Mouse (Mus musculus): ENCODE measurements around the gene Surf4.

Gene Surf4

DNA sequence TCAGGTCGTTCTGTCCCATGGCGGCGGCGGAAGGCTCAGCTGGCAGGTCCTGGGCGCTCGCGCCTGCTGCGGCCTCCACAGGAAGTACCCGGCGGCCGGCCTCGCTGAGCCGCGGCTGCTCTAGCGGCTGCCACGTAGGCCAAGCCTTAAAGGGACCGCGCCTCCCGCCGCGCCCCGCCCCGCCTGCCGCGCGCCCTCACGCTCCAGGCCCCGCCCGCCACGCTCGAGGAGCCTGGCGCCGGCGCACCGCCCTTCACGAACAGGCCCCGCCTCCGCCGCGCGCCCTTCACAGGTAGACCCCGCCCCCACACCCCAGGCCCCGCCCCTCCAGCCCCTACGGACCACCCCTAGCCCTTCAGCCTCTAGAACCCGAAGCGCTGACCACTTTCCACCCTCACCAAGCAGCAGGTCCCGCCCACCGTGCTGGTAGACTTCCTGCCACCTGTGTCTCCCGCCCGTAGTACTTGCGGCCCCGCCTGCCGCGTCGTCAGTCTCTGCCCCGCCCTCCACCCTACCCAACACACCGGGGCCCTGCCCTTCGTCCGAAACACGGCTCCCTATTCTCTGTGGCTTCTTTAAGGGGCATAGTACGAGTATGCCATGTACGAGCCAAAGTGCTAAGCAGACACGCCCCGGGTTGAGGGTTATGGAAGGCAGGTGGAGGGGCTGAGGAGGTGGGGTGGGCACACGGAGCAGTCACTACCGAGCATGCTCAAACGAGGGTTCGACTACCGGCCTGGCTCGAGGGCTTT lies at the start of gene Surf4, which contains the start of gene Stkld1:
Gene Surf4 (minus strand): TSS at position 625 of the 752 bp plus-strand sequence.
Gene Stkld1 (plus strand): TSS at position 744 of the 752 bp plus-strand sequence.
- peak; percentile 98 for DNase-seq (ENCODE audit: low spot score)

DNA sequence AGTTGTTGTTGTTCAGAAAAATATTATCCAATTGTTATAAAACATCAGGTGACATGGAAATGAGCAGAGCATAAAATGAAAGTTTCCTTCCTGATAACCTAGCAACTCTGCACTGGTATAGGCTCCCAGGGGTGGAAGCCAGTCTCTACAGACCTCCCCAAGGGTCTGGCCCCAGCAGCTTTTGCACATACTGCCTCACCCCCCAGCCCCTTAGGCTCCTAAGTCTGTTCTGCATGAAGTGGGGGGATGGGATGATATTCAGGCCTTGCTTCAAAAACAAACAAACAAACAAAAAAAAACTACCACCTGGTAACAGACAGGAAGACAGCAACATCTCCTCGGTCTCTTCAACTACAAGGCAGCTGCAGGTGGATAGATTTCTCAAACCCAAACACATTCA lies 46.6 kb upstream of the Surf4 start:
- DNase-seq (ENCODE audit: low spot score) = no peak

DNA sequence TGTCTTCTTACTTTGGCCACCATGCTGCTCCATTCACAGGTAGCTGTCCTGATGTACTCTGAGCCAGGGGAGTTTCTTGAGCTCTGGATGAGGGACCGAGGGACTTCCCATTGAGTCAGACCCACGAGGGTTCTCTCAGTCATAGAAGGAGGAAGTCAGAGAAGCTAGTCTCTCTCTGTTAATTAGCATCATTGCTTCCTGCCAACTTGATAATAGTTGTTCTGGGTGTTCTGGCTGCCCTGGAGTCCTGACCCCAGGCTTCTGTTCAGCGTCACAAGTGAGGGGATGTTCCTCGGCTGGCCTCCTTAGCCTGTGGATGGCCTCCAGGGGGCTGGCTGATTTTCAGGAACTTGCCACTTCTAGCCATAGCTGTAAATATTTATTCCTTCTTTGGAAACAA lies 40.2 kb upstream of the Surf4 start:
- DNase-seq (ENCODE audit: low spot score) = peak; percentile 39

DNA sequence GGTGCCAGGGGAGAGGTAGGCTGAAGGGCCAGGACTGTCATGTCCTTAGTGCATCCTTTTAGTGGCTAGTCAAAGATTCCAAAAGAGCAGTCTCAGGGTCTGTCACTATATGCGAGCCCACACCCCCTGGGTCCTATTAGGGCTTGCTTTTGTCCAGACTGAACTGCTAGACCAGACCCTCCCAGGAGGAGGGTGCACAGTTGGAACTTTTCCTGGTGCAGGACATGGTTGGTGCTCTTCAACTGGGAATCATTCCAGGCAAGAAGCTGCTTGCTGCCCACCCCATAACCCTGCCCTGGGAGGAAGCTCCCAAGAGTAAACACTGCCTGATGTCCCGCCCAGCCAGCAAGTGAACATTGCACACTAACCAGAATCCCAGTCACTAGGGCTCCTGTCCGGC lies 39.4 kb upstream of the Surf4 start, which contains the start of gene Adamts13:
Gene Adamts13 (plus strand): TSS at position 301 of the 400 bp plus-strand sequence.
- DNase-seq (ENCODE audit: low spot score) = peak; percentile 26

DNA sequence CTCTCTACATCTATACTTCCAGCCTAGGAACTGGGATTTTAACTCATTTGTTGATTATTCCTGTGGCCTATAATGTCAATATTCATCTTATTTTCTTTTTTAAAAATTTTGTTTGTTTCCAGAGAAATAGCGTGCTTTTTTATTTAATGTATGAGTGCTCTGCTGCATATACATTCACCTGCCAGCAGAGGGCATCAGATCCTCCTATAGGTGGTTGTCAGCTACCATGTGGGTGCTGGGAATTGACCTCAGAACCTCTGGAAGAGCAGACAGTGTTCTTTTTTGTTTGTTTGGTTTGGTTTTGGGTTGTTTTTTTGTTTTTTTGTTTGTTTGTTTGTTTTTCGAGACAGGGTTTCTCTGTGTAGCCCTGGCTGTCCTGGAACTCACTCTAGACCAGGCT lies 33.5 kb upstream of the Surf4 start:
- no peak for DNase-seq (ENCODE audit: low spot score)

DNA sequence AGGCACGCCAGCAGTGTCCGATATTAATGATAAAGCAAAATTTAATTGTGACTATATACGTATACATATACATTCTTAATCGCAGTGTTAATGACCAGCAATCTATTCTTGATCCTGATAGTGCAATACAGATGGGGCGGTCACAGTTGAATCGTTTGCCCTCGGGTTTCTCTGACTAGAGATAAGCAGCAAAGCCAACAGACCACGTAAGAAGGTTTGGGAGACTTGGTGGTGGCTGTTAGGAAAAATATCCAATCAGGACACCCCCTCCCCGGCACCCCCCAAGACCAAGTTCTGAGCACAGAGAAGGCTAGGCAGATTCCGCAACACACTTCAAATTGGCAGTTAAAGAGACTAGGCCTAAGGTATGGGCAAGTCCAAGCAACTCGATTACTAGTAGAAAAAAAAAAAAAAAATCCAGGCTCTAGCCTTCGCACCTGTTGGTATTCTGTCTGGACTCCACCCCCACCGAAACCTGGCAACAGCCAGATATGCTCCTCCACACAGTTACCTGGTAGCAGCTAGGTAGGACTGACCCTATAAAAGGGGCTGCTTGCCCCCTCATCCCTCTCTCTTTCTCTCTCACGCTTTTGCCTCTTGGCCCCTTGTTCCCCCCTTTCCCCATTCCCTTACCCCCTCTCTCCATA lies 31.1 kb upstream of the Surf4 start:
- DNase-seq (ENCODE audit: low spot score) = peak; percentile 22

DNA sequence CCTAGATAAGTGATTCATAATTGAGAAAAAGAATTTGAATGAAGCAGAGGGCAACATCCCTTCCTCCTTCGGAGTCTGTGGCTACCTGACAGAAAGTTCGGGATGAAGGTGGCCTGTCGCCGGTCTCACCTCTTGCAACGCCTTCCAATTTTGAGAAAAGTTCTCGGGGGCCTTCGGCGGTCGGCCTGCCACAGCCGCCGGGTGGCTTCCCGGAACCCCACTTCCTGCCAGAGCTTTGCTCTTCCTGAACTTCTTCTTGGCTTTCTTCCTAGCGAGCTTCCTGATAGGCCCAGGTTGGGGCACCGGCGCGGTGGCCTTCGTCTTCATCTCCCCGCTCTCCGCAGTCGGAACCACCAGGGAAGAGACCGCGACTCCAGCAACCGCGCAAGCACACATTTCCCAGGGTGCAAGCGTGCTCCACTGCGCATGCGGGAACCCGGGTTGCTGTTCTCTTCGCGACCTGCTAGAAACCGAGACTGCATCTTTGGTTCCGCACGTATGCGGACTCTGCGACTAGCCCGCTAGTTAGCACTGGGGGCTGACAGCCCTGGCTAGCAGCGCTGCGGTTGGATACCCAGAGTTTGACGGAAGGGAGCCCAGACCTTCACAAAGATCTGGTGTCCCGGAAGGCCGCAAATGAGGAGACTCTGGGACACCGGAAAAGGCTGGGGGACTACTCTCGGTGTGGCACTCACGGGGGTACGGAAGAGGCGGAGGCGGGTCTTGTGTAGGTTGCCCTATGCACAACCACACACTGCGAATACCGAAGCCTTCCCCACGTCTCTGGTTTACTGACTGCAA lies 30.4 kb upstream of the Surf4 start, which contains the start of gene Rexo4:
Gene Rexo4 (minus strand): TSS at position 464 of the 801 bp plus-strand sequence.
- peak; percentile 93 for DNase-seq (ENCODE audit: low spot score)

DNA sequence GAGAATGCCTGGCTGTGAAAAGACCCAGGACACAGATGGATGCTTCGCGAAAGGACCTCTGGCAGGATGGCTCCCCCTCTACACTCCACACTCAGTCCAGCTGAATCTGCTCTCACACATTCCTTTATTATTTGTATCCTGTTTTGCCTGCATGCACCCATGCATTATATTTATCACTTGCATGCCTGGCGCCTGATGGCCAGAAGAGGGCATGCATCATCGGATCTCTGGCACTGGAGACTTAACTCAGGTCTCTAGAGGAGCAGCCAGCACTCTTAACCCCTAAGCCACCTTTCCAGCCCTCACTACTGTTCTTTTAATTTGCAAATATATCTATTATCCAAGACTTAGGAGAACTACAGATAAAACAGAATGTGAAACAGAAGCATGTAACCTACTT lies 27.0 kb upstream of the Surf4 start:
- no peak for DNase-seq (ENCODE audit: low spot score)

DNA sequence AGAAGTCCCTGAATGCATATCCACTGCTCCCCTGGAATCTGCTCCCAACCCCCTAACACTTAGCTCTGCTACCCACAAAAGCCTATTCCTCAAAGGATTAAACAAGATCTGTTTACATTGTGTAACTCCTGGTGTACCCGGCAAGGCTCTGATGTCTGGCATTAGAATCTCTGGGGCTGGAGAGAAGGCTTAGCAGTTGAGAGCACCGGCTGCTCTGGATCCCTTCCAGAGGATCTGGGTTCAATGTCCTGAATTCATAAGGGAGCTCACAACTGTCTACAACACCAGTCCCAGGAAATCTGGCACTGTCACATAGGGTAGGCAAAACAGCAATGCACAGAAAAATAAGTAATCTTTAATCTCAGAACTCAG lies 23.7 kb upstream of the Surf4 start:
- no peak for DNase-seq (ENCODE audit: low spot score)

DNA sequence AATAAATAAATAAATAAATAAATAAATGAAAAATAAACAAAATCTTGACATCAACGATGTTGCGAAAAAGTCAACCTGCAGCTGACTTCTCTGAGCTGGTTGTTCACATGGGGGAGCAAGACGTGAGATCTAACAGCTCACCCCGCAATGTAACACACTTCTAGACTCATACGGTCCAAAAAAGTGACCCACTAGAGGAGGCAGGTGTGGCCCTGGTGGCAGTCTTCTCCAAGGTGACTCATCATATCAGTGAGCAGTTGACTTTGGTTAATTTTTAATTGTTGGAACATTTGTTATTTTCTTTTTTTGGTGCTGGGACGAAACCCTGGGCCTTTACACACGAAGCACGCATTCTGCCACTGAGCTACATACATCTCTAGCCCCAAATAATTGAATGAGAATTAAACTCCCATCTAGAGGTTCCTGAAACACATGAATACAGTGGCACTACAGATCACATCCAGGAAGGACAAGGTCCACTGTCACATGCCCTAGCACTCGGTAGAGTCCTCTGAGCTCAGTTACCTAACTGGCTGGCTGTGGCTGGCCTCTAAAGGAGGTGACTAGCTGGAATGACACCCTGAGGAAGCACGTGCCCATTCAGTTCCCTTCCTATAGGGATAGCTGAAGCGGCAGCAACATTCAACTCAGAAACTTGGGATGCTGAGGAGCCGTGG lies 23.2 kb upstream of the Surf4 start:
- peak; percentile 84 for DNase-seq (ENCODE audit: low spot score)

DNA sequence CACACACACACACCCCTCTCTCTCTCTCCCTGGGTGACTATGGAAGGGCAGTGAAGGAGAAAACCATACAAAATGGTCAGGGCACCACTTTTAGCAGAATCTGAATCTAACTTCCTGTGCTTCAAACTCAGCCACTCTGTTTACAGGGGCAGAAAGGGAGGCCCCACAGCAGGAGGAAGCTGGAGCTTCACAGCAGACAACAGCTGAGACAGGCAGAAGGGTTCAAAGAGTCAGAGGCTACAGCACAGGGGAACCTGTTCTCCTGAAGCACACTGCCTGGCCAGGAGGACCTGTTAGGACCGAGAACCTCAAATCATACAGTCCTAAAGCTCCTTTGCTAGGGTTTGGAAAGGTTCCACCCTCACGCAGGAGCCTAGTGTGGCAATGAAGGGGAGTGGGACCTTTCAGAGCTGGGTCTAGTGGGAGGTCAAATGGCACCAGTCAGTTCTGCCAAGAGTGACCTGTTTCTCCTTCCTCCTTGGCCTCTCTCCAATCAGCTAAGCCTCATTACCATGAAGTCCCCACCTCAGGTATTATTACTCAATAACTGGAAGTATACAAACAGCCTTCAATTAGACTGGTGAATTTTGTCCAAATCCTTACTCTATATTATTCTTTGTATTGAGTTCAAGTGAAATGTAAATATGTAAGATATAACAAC lies 21.1 kb upstream of the Surf4 start:
- DNase-seq (ENCODE audit: low spot score) = no peak

DNA sequence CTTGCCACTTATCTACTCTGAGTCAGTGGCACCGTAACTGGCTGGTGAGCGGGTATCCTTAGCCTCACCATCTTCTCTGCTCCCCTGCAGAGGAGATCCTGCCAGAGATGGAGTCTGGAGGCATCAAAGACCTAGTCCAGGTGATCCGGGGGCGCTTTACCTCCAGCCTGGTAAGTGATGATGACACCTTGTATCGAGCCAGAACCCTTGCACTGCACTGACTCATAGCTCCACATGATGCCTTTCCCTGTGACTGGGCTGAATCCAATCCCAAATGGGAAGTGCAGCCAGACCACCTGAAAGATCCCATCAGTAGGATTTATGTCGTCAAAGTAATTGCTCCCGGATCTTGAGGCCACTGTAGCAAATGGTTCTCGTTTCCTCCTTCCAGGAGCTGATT lies 19.1 kb upstream of the Surf4 start:
- DNase-seq (ENCODE audit: low spot score) = no peak

DNA sequence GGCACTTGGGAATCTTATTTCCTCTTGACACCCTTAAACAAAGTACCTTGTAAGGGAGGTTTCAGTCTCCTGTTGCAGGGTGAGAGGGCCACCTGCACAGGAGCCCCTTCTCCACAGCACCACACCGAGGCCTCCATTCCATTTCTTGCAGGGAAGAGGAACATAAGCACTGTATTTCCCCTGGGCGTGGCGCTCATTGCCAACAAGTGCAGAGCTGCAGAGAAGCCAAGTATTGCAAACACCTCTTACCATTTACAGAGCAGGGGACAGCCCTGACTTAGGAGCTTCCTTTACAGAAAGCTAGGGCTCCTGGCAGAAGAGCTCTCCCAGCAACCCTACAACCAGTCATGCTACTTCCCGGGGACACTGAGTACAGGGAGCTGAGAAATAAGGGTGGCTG lies 18.5 kb upstream of the Surf4 start:
- DNase-seq (ENCODE audit: low spot score) = no peak

DNA sequence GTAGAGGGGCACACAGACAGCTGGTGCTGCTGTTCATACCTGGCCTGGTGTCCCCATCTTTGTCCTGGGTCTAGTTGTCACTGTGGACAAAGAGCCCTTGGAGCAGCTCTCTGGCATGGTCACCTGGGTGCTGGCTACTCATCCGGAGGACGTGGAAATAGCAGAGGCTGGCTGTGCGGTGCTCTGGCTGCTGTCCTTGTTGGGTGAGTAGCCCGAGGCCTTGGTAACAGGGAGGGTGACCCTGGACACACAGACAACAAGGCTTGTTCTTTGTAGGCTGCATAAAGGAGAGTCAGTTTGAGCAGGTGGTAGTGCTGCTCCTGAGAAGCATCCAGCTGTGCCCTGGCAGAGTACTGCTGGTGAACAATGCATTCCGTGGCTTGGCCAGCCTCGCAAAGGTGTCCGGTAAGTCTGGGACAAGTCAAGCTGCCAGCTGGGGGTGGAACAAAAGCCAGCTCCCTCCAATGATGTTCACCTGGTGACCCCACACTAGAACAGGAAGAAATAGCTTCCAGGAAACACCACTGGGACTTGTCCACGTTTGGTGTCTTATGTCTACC lies 17.7 kb upstream of the Surf4 start:
- DNase-seq (ENCODE audit: low spot score) = no peak

DNA sequence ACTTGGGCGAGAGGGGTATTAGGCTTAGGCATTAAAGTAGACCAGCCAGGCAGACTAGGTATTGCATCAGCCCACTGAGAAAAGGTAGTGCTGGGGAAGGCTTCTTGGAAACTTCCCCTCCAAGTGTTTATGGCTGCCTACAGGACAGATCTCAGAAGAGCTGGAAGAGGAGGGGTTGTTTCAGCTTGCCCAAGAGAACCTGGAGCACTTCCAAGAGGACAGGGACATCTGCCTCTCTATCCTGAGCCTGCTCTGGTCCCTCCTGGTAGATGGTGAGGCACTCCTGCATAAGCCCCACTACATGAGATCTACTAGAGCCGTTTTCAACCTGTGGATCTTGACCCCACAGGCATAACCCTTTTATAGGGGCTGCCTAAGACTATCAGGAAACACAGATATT lies 16.7 kb upstream of the Surf4 start:
- DNase-seq (ENCODE audit: low spot score) = no peak

DNA sequence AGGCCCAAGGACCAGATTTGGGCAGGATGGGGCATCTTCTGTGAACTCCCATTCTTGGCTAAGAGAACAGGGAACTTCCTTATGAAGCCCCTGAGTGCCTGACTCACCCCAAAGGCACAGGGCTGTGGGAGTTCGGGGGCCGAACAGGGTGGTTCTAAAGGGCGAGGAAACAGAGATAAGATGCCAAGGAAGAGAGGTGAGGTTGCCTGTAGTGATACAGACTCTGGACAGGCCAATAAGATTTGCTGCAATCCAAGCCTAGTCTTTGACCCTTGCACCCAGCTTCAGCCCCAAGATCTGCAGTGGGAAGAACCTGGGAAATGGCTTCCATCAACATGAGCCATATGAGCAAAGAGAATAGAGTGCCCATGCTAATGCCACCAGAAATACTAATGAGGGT lies 9.5 kb upstream of the Surf4 start:
- DNase-seq (ENCODE audit: low spot score) = no peak

DNA sequence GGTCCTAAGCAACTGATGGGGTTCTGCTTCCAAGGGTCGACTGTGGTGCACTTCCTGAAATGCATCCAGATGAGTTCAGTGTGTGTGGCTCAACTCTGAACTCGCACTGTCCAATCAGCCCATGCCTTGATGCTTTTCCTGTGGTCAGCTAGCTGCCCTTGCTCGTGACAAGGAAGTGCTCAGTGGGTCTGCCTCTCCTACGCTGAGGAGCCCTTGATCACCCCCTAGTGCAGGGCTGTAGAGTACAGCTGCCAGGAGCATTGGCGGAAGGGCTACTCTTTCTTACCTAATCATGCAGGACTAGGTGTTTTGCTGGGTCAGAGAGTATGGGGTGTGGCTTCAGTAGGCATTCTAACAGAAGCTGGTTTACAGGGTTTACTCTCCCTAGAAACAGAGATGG lies 7.8 kb upstream of the Surf4 start:
- DNase-seq (ENCODE audit: low spot score) = no peak

DNA sequence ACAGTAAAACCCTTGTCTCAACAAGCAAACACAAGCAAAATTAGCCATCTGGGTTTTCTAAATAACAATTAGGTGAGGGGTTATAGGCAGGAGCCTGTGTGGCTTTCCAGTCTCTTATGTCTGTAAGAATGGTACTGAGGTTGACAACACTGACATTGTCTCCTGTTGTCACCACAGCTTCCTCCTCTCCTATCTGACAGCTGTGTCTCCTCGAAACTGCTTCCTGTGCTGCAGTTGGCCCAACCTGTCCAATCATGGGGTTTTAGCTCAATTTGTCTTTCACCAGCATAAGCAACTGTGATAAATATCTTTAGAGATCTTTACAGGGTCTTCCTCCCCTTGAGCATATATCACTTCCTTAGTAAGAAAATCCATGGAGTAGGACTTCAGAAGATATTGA lies 2.7 kb upstream of the Surf4 start:
- DNase-seq (ENCODE audit: low spot score) = no peak

DNA sequence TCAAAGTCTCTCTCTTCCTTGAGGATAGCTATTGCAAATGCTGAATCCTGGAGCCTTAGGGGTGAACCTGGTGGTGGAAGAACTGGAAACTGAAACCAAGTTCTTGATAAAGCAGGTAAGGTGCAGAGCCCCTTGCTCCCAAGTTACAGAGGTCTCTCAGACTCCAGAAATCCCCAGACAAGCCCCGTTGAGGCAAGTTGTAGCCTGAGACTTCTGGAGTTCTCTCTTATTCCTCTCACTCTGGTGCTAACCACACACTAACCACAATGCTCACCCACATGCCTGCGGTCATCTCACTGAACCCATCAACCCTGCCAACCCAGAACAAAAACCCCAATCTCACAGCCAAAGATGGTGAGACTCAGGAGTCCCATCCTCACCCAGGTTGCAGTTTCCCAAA lies 1.6 kb upstream of the Surf4 start:
- no peak for DNase-seq (ENCODE audit: low spot score)

DNA sequence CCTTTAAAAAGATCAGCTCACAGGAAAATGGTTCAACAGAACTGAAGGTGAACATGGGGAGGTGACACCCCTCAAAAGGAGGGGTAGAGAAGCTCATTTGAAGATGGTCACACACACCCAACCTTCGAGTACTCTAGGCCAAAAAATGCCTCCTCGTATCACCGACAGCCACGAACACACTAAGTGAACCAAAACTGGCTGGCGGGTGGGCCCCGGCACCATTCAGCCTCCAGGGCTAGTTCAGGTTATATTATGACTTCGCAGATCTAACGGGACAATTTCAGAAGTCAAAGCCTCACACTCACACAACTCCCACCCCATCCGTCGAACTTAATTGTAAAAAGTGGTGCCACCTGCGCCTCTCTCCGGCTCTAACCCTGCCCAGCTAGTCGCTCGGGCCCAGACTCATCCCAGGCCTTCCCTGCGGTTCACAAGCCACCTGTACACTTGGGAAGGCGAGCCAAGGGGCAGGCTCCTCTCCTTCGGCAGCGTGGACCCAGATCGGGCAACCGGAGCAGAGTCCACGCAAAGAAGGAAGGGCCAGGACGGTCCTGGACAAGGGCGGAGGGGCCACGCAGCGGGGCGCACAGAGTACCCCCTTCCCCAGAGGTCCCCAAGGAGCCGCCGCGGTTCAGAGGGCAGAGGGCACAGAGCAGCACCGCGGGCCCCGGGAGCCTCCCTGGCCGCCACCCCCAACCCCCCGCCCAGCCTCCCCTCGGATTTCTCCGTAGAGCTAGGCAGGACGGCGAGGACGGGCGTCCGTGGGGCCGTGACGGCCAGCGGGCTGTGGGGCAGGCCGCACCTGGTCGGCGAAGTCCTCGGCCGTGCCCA lies 1.0 kb downstream of the Surf4 start:
- DNase-seq (ENCODE audit: low spot score) = no peak
